Mouse (Mus musculus) myocyte (in vitro differentiated cells): ENCODE measurements around the gene Mcm3. TPM values are rescaled to one million over a fixed set of nuclear protein-coding genes. Genes with fewer than 3 reads are reported as not detected.

Experiments
- H3K27me3 ChIP-seq: one replicate; pipeline ENCODE4 v1.6.1; 2011; ENCODE audit not compliant: control insufficient read depth, insufficient read depth, insufficient read length
- H3K36me3 ChIP-seq: one replicate; pipeline ENCODE4 v1.6.1; 2011; ENCODE audit not compliant: control insufficient read depth, insufficient read depth
- H3K4me2 ChIP-seq: one replicate; pipeline ENCODE4 v1.6.1; 2011; ENCODE audit warnings: low read depth, control low read depth
- H3K4me3 ChIP-seq: one replicate; pipeline ENCODE4 v1.5.1; 2011; ENCODE audit warnings: mild to moderate bottlenecking, control low read depth, moderate library complexity
- H3K79me2 ChIP-seq: one replicate; pipeline ENCODE4 v1.6.1; 2011; ENCODE audit not compliant: control insufficient read depth, insufficient read depth
- H3ac ChIP-seq: one replicate; pipeline ENCODE4 v1.6.1; 2011; ENCODE audit not compliant: control insufficient read depth, insufficient read length
- CEBPB ChIP-seq: IDR thresholded peaks from 2 replicates; pipeline ENCODE4 v1.6.1; 2011; ENCODE audit warnings: mild to moderate bottlenecking, moderate library complexity; ENCODE audit not compliant: poor library complexity, insufficient read depth, severe bottlenecking
- E2F4 ChIP-seq: IDR thresholded peaks from one replicate; pipeline ENCODE4 v1.6.1; 2011; ENCODE audit warnings: mild to moderate bottlenecking, control low read depth, moderate library complexity; ENCODE audit not compliant: insufficient read depth
- MAX ChIP-seq: IDR thresholded peaks from one replicate; pipeline ENCODE4 v1.6.1; 2011; ENCODE audit warnings: low read depth, mild to moderate bottlenecking, control low read depth
- MYOD1 ChIP-seq, 3 experiments: IDR thresholded peaks; one replicate each; pipeline ENCODE4 v1.6.1; 2011; ENCODE audit warnings: control low read depth in 2 of 3, low read depth in 2 of 3, mild to moderate bottlenecking in 2 of 3, moderate library complexity in 1 of 3; ENCODE audit not compliant: insufficient read length in 2 of 3, control insufficient read depth in 1 of 3
- MYOG ChIP-seq, 3 experiments: IDR thresholded peaks; one replicate each; pipeline ENCODE4 v1.6.1; 2011; ENCODE audit warnings: control low read depth in 2 of 3, low read depth in 2 of 3, mild to moderate bottlenecking in 2 of 3; ENCODE audit not compliant: insufficient read length in 2 of 3, control insufficient read depth in 1 of 3, insufficient read depth in 1 of 3
- POLR2A ChIP-seq: IDR thresholded peaks from one replicate; pipeline ENCODE4 v1.6.1; 2011; ENCODE audit warnings: low read depth, mild to moderate bottlenecking, control low read depth, moderate library complexity; ENCODE audit not compliant: insufficient read length
- POLR2AphosphoS2 ChIP-seq: IDR thresholded peaks from one replicate; pipeline ENCODE4 v1.6.1; 2011; ENCODE audit warnings: low read depth, control low read depth; ENCODE audit not compliant: insufficient read length
- REST ChIP-seq: IDR thresholded peaks from one replicate; pipeline ENCODE4 v1.6.1; 2011; ENCODE audit warnings: mild to moderate bottlenecking, control low read depth, moderate library complexity; ENCODE audit not compliant: insufficient read depth, insufficient read length
- SRF ChIP-seq: IDR thresholded peaks from one replicate; pipeline ENCODE4 v1.6.1; 2011; ENCODE audit warnings: low read depth; ENCODE audit not compliant: control insufficient read depth, insufficient read length
- TCF12 ChIP-seq: IDR thresholded peaks from one replicate; pipeline ENCODE4 v1.6.1; 2011; ENCODE audit warnings: mild to moderate bottlenecking, control low read depth; ENCODE audit not compliant: poor library complexity, insufficient read depth, severe bottlenecking
- TCF3 ChIP-seq: IDR thresholded peaks from one replicate; pipeline ENCODE4 v1.6.1; 2011; ENCODE audit warnings: low read depth, control low read depth; ENCODE audit not compliant: insufficient read length
- USF1 ChIP-seq: IDR thresholded peaks from one replicate; pipeline ENCODE4 v1.6.1; 2011; ENCODE audit warnings: low read depth, mild to moderate bottlenecking, control low read depth, moderate library complexity
- polyA plus RNA-seq: library from polyadenylated mRNA; unstranded; fragments of >200 nt; fragmentation: generic; extraction: Trizol; gene quantifications from one replicate; pipeline ENCODE4 v1.2.1, GENCODE M21; 2012; ENCODE audit warnings: missing spikeins

The Mcm3 gene
- polyA plus RNA-seq, 1 experiment = 23.2 TPM

- no peak overlapping the region for H3K4me2 ChIP-seq
- no peak overlapping the region for H3ac ChIP-seq
- H3K27me3 ChIP-seq = peaks cover 8% of the 10 kb centered on the region
- H3K4me3 ChIP-seq = no peak overlapping the region
- H3K36me3 ChIP-seq = no peaks in the 10 kb centered on the region
- no peaks in the 10 kb centered on the region for H3K79me2 ChIP-seq
- TF ChIP-seq USF1 (no peak), POLR2AphosphoS2 (no peak), TCF12 (no peak), MAX (no peak)
Measured at GRCm38 (mm10) chr1:20833141-20833511, 13.0 kb upstream of the Mcm3 start.

- peaks cover 8% of the 10 kb centered on the region for H3K27me3 ChIP-seq
- H3ac ChIP-seq = no peak overlapping the region
- H3K36me3 ChIP-seq = no peaks in the 10 kb centered on the region
- no peaks in the 10 kb centered on the region for H3K79me2 ChIP-seq
- H3K4me2 ChIP-seq = no peak overlapping the region
- TF ChIP-seq USF1 (no peak), POLR2AphosphoS2 (no peak), TCF3 (no peak), MYOD1 (IDR thresholded peaks at IDR 0.05; ENCODE audit: control insufficient read depth in 1 of 3, insufficient read length in 2 of 3, low read depth in 2 of 3) (no peak), E2F4 (no peak), MYOG (IDR thresholded peaks at IDR 0.05; ENCODE audit: control insufficient read depth in 1 of 3, insufficient read depth in 1 of 3, insufficient read length in 2 of 3, low read depth in 2 of 3) (no peak)
- no peak overlapping the region for H3K4me3 ChIP-seq
Measured at GRCm38 (mm10) chr1:20832473-20833140, 12.5 kb upstream of the Mcm3 start.

- Histone ChIP-seq H3K4me2 (no peak overlapping the region), H3K79me2 (no peaks in the 10 kb centered on the region), H3K36me3 (no peaks in the 10 kb centered on the region), H3K4me3 (no peak overlapping the region), H3ac (no peak overlapping the region), H3K27me3 (peaks cover 2% of the 10 kb centered on the region)
- TF ChIP-seq TCF3 (no peak), SRF (no peak), E2F4 (no peak), TCF12 (no peak), MYOG (IDR thresholded peaks at IDR 0.05; ENCODE audit: control insufficient read depth in 1 of 3, insufficient read depth in 1 of 3, insufficient read length in 2 of 3, low read depth in 2 of 3) (no peak), MAX (no peak), CEBPB (no peak), MYOD1 (IDR thresholded peaks at IDR 0.05; ENCODE audit: control insufficient read depth in 1 of 3, insufficient read length in 2 of 3, low read depth in 2 of 3) (no peak)
Measured at GRCm38 (mm10) chr1:20830546-20830945, 10.4 kb upstream of the Mcm3 start.

- no peak overlapping the region for H3ac ChIP-seq
- H3K36me3 ChIP-seq = no peaks in the 10 kb centered on the region
- no peak for TF ChIP-seq REST
- TF ChIP-seq SRF = no peak
- no peak for TF ChIP-seq MYOD1 (IDR thresholded peaks at IDR 0.05; ENCODE audit: control insufficient read depth in 1 of 3, insufficient read length in 2 of 3, low read depth in 2 of 3)
- TF ChIP-seq TCF12 = no peak
- no peak for TF ChIP-seq CEBPB
- TF ChIP-seq MAX = no peak
- TF ChIP-seq E2F4 = no peak
- TF ChIP-seq TCF3 = no peak
- no peak for TF ChIP-seq MYOG (IDR thresholded peaks at IDR 0.05; ENCODE audit: control insufficient read depth in 1 of 3, insufficient read depth in 1 of 3, insufficient read length in 2 of 3, low read depth in 2 of 3)
- no peak for TF ChIP-seq POLR2AphosphoS2
- no peak for TF ChIP-seq USF1
- TF ChIP-seq POLR2A = no peak
- H3K4me3 ChIP-seq = no peak overlapping the region
- H3K4me2 ChIP-seq = no peak overlapping the region
- no peaks in the 10 kb centered on the region for H3K27me3 ChIP-seq
- H3K79me2 ChIP-seq = no peaks in the 10 kb centered on the region
Measured at GRCm38 (mm10) chr1:20828061-20828460, 7.9 kb upstream of the Mcm3 start.

DNA sequence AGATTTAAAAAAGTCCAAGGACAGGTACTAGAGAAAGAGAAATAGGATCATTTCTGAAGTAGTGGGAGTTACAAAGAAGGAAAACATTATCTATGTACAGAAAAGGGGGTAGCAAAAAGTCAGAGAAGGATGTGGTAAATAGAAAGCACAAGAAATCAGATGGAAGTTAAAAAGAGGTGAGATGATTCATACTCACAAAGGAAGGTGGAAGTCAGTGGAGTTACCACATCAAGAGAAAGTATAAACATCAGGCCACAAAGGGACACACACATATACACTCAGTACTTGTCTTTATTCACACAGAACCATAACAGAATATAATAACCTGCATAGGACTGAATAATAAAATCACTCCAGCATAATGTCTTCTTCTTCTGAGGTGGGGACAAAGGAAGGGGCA lies 4.9 kb upstream of the Mcm3 start:
- Histone ChIP-seq H3K4me2 (no peak overlapping the region), H3K27me3 (no peaks in the 10 kb centered on the region), H3K4me3 (no peak overlapping the region), H3K36me3 (no peaks in the 10 kb centered on the region), H3ac (no peak overlapping the region), H3K79me2 (no peaks in the 10 kb centered on the region)
- TF ChIP-seq MYOG (IDR thresholded peaks at IDR 0.05; ENCODE audit: control insufficient read depth in 1 of 3, insufficient read depth in 1 of 3, insufficient read length in 2 of 3, low read depth in 2 of 3) = no peak
- TF ChIP-seq REST = no peak
- no peak for TF ChIP-seq TCF12
- TF ChIP-seq POLR2AphosphoS2 = no peak
- TF ChIP-seq CEBPB = no peak
- no peak for TF ChIP-seq TCF3
- no peak for TF ChIP-seq MAX
- no peak for TF ChIP-seq MYOD1 (IDR thresholded peaks at IDR 0.05; ENCODE audit: control insufficient read depth in 1 of 3, insufficient read length in 2 of 3, low read depth in 2 of 3)
- no peak for TF ChIP-seq E2F4
- no peak for TF ChIP-seq SRF
- TF ChIP-seq USF1 = no peak
- no peak for TF ChIP-seq POLR2A
